Mouse (Mus musculus) midbrain, embryonic 16.5 days (tissue): ENCODE results near the gene Prune2. TPM values are rescaled to one million over a fixed set of nuclear protein-coding genes. Genes with fewer than 3 reads are reported as not detected.
A peak's percentile ranks its signal among the peaks of the same experiment; 100 is the strongest.

Experiments used
- ATAC-seq: fragments of 200-750 bp; cut with Nextera tagmentation; 2 replicates; pipeline ENCODE4 v1.8.0; 2017; ENCODE audit warnings: moderate TSS enrichment
- H3K27ac ChIP-seq: fragments of 300-500 bp; sonication (generic); 2 replicates; pipeline ENCODE4 v1.5.1; 2014; ENCODE audit warnings: mild to moderate bottlenecking, low read length, mixed read lengths
- H3K27me3 ChIP-seq: fragments of 300-500 bp; sonication (generic); 2 replicates; pipeline ENCODE4 v1.6.1; 2014; ENCODE audit warnings: low read depth, low read length, mixed read lengths; ENCODE audit not compliant: control insufficient read depth, insufficient read depth
- H3K36me3 ChIP-seq: fragments of 300-500 bp; sonication (generic); 2 replicates; pipeline ENCODE4 v1.6.1; 2014; ENCODE audit warnings: mild to moderate bottlenecking, low read length, moderate library complexity, mixed read lengths; ENCODE audit not compliant: control insufficient read depth, insufficient read depth
- H3K4me1 ChIP-seq: fragments of 300-500 bp; sonication (generic); 2 replicates; pipeline ENCODE4 v1.6.1; 2014; ENCODE audit warnings: mild to moderate bottlenecking, low read length, mixed read lengths; ENCODE audit not compliant: control insufficient read depth, insufficient read depth
- H3K4me2 ChIP-seq: fragments of 300-500 bp; sonication (generic); 2 replicates; pipeline ENCODE4 v1.6.1; 2014; ENCODE audit warnings: mild to moderate bottlenecking, low read length, mixed read lengths
- H3K4me3 ChIP-seq: fragments of 300-500 bp; sonication (generic); 2 replicates; pipeline ENCODE4 v1.5.1; 2014; ENCODE audit warnings: low read depth, mild to moderate bottlenecking, low read length, moderate library complexity, mixed read lengths
- H3K9ac ChIP-seq: fragments of 300-500 bp; sonication (generic); 2 replicates; pipeline ENCODE4 v1.6.1; 2014; ENCODE audit warnings: low read depth, low read length, mixed read lengths
- H3K9me3 ChIP-seq: fragments of 300-500 bp; sonication (generic); replicated peaks from 2 replicates; pipeline ENCODE4 v1.6.1; 2014; ENCODE audit warnings: mild to moderate bottlenecking, low read length, mixed read lengths; ENCODE audit not compliant: control insufficient read depth, poor library complexity, severe bottlenecking
- WGBS: fragments of 180-500 bp; shearing (Covaris S2); extraction: QIAGEN DNeasy Blood & Tissue Kit; methylation state at CpG from one replicate; pipeline ENCODE4 v1.1.7; 2014; 5-methylcytosine and 5-hydroxymethylcytosine counted together
- polyA plus RNA-seq: library from polyadenylated mRNA; unstranded; fragments of >200 nt; fragmentation: Nextera tagmentation; extraction: Ambion mirVana; gene quantifications from 2 replicates; pipeline ENCODE4 v1.2.1, GENCODE M21; 2015

The Prune2 gene
- polyA plus RNA-seq, 1 experiment from 2014 or later, result 8.0 TPM

- no peak overlapping the region for H3K4me2 ChIP-seq
- WGBS, result 88% methylated on average over 10 of the region's 10 CpGs
- H3K9me3 ChIP-seq, result no peaks in the 10 kb centered on the region
- H3K27me3 ChIP-seq, result no peaks in the 10 kb centered on the region
- H3K4me3 ChIP-seq, result no peak overlapping the region
- no peak overlapping the region for H3K9ac ChIP-seq
- H3K4me1 ChIP-seq, result no peaks in the 10 kb centered on the region
- no peak for ATAC-seq
- H3K27ac ChIP-seq, result no peak overlapping the region
- no peaks in the 10 kb centered on the region for H3K36me3 ChIP-seq
Observed at GRCm38 (mm10) chr19:17014337-17015124, 58.6 kb downstream of the Prune2 start.

DNA sequence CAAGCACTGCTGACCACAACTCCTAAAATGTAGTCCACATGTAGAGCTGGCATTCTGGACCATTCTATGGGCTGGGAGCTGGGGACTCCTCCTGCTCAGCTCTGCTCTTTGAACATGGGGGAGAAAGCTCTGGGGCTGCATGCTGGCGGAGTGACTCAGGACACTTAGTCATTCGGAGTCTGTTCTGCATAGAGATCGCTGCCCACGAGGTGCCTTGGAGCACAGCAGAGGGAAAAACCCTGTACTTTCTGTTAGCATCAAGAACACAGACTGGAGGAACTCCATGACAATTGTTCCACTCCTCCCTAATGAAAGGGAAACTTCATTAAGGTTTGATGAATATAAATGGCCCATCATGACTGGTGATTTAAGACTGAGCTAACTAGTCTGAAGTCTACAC, 68.8 kb downstream of the Prune2 start:
- H3K27me3 ChIP-seq, result no peaks in the 10 kb centered on the region
- no peak overlapping the region for H3K4me3 ChIP-seq
- H3K9ac ChIP-seq, result no peak overlapping the region
- no peak overlapping the region for H3K27ac ChIP-seq
- 73% methylated on average over 4 of the region's 4 CpGs for WGBS
- no peaks in the 10 kb centered on the region for H3K36me3 ChIP-seq
- ATAC-seq, result no peak
- no peaks in the 10 kb centered on the region for H3K9me3 ChIP-seq
- no peak overlapping the region for H3K4me2 ChIP-seq
- H3K4me1 ChIP-seq, result no peaks in the 10 kb centered on the region

DNA sequence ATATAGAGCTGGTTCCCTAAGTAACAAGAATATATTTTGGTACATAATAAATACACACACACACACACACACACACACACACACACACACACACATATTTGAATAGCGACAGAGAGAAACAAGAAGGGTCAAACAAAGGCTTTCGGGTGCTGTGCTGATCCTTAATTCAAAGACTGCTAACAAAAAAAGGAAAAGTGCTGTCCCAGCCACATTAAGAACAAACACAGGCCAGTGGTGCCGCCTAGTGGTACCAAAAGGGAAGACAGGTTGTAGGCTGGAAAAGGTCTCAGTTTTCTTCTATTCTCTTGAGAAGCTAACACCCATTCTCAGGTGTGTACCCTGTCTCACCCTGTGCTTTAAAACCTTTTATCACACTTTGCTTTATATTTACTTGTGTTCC, 74.4 kb downstream of the Prune2 start:
- 0% methylated on average over 3 of the region's 3 CpGs for WGBS
- Histone ChIP-seq H3K4me2 (no peak overlapping the region), H3K36me3 (no peaks in the 10 kb centered on the region), H3K27ac (no peak overlapping the region), H3K4me1 (no peaks in the 10 kb centered on the region), H3K4me3 (no peak overlapping the region), H3K27me3 (no peaks in the 10 kb centered on the region), H3K9me3 (no peaks in the 10 kb centered on the region), H3K9ac (no peak overlapping the region)
- 0 out of 2 replicates have a peak, but pooled peaks have one; percentile 36 for ATAC-seq

DNA sequence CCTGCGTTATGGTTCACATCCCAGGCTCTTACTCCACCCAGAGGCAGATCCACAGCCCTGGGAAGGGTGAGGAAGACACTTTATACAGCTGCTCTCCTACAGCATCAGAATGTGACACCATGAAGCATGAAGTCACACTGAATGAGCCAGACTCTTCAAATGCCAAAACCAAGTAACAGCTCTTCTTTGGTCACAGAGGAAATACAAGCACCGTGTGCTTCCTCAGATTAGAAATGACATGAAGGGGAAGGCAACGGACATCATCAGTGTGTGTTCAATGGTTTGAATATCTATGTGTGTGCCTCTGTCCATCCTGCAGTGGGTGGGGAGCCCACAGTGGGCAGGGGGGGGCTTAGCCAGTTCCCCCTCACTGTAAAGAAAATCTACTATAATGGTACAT, 76.4 kb downstream of the Prune2 start:
- 84% methylated on average over 3 of the region's 3 CpGs for WGBS
- Histone ChIP-seq H3K27ac (no peak overlapping the region), H3K9me3 (no peaks in the 10 kb centered on the region), H3K9ac (no peak overlapping the region), H3K4me1 (no peaks in the 10 kb centered on the region), H3K27me3 (no peaks in the 10 kb centered on the region), H3K4me2 (no peak overlapping the region), H3K4me3 (no peak overlapping the region), H3K36me3 (no peaks in the 10 kb centered on the region)
- no peak for ATAC-seq

DNA sequence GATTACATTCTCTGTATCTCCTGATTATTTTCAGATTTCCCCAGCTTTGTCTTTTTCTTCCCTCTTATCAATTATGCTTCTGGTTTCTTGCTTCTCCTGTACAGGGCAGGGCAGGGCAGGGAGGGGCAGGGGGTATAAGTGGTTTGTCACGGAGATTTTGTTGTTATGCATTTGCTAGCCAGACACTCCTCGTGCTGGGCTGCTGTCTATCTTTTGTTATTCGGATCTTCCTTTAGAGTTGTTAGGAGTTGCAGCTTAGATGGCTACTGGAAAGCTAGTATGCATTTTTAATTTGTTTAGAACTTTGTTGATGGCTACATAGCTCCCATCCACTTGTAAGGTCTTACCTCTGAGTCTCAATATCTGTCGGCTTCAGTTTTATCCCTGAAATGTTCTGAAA, 91.0 kb downstream of the Prune2 start:
- Histone ChIP-seq H3K4me3 (no peak overlapping the region), H3K36me3 (no peaks in the 10 kb centered on the region), H3K27ac (no peak overlapping the region), H3K4me1 (no peaks in the 10 kb centered on the region), H3K9ac (no peak overlapping the region), H3K27me3 (no peaks in the 10 kb centered on the region), H3K9me3 (no peaks in the 10 kb centered on the region), H3K4me2 (no peak overlapping the region)
- 57% methylated on average over 4 of the region's 4 CpGs for WGBS
- ATAC-seq, result no peak

GRCm38 (mm10) chr19:17055892-17056291, 100.0 kb downstream of the Prune2 start:
- ATAC-seq, result no peak
- 26% methylated on average over 3 of the region's 3 CpGs for WGBS
- Histone ChIP-seq H3K9ac (no peak overlapping the region), H3K4me2 (no peak overlapping the region), H3K27ac (no peak overlapping the region), H3K36me3 (no peaks in the 10 kb centered on the region), H3K9me3 (no peaks in the 10 kb centered on the region), H3K4me1 (no peaks in the 10 kb centered on the region), H3K27me3 (no peaks in the 10 kb centered on the region), H3K4me3 (no peak overlapping the region)

DNA sequence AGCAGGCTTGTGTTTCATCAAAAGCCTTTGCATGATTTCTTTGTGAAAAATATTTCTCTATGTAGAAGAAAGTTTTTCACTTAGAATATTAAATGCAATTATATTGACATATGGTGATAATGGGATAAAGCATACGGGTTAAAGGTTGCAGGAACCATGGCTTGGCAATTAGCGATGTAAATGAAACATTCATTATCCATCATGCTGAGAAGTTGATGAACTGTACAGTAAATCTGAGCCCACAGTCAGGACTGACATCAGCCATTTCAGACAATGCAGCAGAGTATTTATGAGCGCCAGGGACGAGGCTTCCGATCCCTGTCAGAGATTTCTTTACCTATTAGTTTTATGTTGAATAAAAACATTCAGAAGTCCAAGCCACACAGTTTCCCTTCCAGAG, 104.2 kb downstream of the Prune2 start:
- Histone ChIP-seq H3K4me3 (no peak overlapping the region), H3K27me3 (no peaks in the 10 kb centered on the region), H3K4me2 (no peak overlapping the region), H3K4me1 (no peaks in the 10 kb centered on the region), H3K36me3 (no peaks in the 10 kb centered on the region), H3K9me3 (no peaks in the 10 kb centered on the region), H3K27ac (no peak overlapping the region), H3K9ac (no peak overlapping the region)
- no peak for ATAC-seq
- 86% methylated on average over 5 of the region's 5 CpGs for WGBS

GRCm38 (mm10) chr19:17064421-17064820, 108.5 kb downstream of the Prune2 start:
- H3K4me2 ChIP-seq, result no peak overlapping the region
- H3K4me1 ChIP-seq, result no peaks in the 10 kb centered on the region
- ATAC-seq, result no peak
- H3K9ac ChIP-seq, result no peak overlapping the region
- H3K27me3 ChIP-seq, result no peaks in the 10 kb centered on the region
- no peak overlapping the region for H3K4me3 ChIP-seq
- H3K9me3 ChIP-seq, result no peaks in the 10 kb centered on the region
- no peaks in the 10 kb centered on the region for H3K36me3 ChIP-seq
- H3K27ac ChIP-seq, result no peak overlapping the region

DNA sequence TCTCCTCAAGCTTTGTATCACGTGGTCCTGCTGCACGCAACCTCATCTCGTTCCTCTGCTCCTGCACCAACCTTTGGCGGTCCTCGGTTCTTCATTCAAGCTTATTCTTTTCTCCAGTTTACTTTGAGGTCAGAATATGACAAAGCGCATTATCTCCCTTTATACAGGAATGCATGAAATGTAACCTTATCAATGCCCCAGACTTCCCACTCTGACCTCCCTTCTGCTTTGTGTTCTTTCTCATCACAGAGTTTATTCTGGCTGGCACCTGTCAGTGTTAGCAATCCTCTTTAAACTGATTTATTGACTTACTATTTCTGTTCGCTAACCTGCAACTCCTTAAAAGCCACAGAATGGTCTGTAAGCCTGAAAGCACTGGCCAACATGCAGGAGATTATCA, 113.1 kb downstream of the Prune2 start:
- Histone ChIP-seq H3K27ac (no peak overlapping the region), H3K4me1 (no peaks in the 10 kb centered on the region), H3K27me3 (no peaks in the 10 kb centered on the region), H3K4me3 (no peak overlapping the region), H3K9ac (no peak overlapping the region), H3K9me3 (no peaks in the 10 kb centered on the region), H3K36me3 (no peaks in the 10 kb centered on the region), H3K4me2 (no peak overlapping the region)
- ATAC-seq, result no peak
- WGBS, result 92% methylated on average over 7 of the region's 7 CpGs
